Mouse (Mus musculus) c-Kit-positive CD71-negative TER-119-negative erythroid progenitor cells, embryonic 14.5 days (primary cell): ENCODE results near the gene Zfp992.
"Not testable (repeated sequence)": the region's sequence is repeated elsewhere in the genome, so short reads cannot be mapped to it uniquely, and the experiment has no call there.

Experiments used
- DNase-seq: peaks from one replicate; pipeline ENCODE4 v3.0.0-alpha.2; 2013; ENCODE audit warnings: low read depth

The Zfp992 gene

GRCm38 (mm10) chr4:146517150-146517549 is 68.3 kb downstream of the Zfp992 start:
- DNase-seq: not testable (repeated sequence)
